Mouse (Mus musculus): ENCODE measurements around the gene Nudt21. TPM values are rescaled to one million over a fixed set of nuclear protein-coding genes. Genes with fewer than 3 reads are reported as not detected.

Gene Nudt21
- polyA plus RNA-seq, 1 experiment from 2014 or later, result 100 TPM

GRCm38 (mm10) chr8:93983827-93984226, 53.0 kb downstream of the Nudt21 start:
- H3K4me1 ChIP-seq, result no peaks in the 10 kb centered on the region
- no peak overlapping the region for H3K4me3 ChIP-seq
- H3K27ac ChIP-seq, result no peak overlapping the region
- no peaks in the 10 kb centered on the region for H3K9me3 ChIP-seq (replicated peaks)
- H3K9ac ChIP-seq, result no peak overlapping the region
- no peak for ATAC-seq
- H3K36me3 ChIP-seq, result peaks cover 95% of the 10 kb centered on the region
- H3K4me2 ChIP-seq, result no peak overlapping the region
- 78% methylated on average over 3 of the region's 3 CpGs for WGBS (ENCODE audit: insufficient replicate concordance)
- no peaks in the 10 kb centered on the region for H3K27me3 ChIP-seq (replicated peaks)

- no peak overlapping the region for H3K4me2 ChIP-seq
- no peak overlapping the region for H3K27ac ChIP-seq
- H3K9ac ChIP-seq, result no peak overlapping the region
- no peaks in the 10 kb centered on the region for H3K9me3 ChIP-seq (replicated peaks)
- 89% methylated on average over 5 of the region's 5 CpGs for WGBS (ENCODE audit: insufficient replicate concordance)
- no peak overlapping the region for H3K4me3 ChIP-seq
- peaks cover 98% of the 10 kb centered on the region for H3K36me3 ChIP-seq
- H3K27me3 ChIP-seq (replicated peaks), result no peaks in the 10 kb centered on the region
- no peaks in the 10 kb centered on the region for H3K4me1 ChIP-seq
- no peak for ATAC-seq
These were observed 55.1 kb downstream of the Nudt21 start for GRCm38 (mm10) chr8:93981679-93982215.

GRCm38 (mm10) chr8:93980141-93980540, 56.7 kb downstream of the Nudt21 start:
- Histone ChIP-seq H3K27me3 (replicated peaks) (no peaks in the 10 kb centered on the region), H3K36me3 (peaks cover 100% of the 10 kb centered on the region), H3K4me1 (no peaks in the 10 kb centered on the region), H3K9ac (no peak overlapping the region), H3K9me3 (replicated peaks) (no peaks in the 10 kb centered on the region), H3K4me3 (no peak overlapping the region), H3K4me2 (no peak overlapping the region), H3K27ac (no peak overlapping the region)
- no peak for ATAC-seq
- 79% methylated on average over 4 of the region's 4 CpGs for WGBS (ENCODE audit: insufficient replicate concordance)

GRCm38 (mm10) chr8:93976446-93977211, 60.2 kb downstream of the Nudt21 start:
- WGBS (ENCODE audit: insufficient replicate concordance), result 87% methylated on average over 6 of the region's 6 CpGs
- no peaks in the 10 kb centered on the region for H3K4me1 ChIP-seq
- H3K9me3 ChIP-seq (replicated peaks), result no peaks in the 10 kb centered on the region
- H3K27me3 ChIP-seq (replicated peaks), result no peaks in the 10 kb centered on the region
- peaks cover 98% of the 10 kb centered on the region for H3K36me3 ChIP-seq
- no peak overlapping the region for H3K4me3 ChIP-seq
- ATAC-seq, result no peak
- no peak overlapping the region for H3K9ac ChIP-seq
- no peak overlapping the region for H3K27ac ChIP-seq
- no peak overlapping the region for H3K4me2 ChIP-seq

- H3K36me3 ChIP-seq, result peaks cover 98% of the 10 kb centered on the region
- no peak overlapping the region for H3K9ac ChIP-seq
- H3K4me1 ChIP-seq, result no peaks in the 10 kb centered on the region
- no peak overlapping the region for H3K4me2 ChIP-seq
- no peaks in the 10 kb centered on the region for H3K27me3 ChIP-seq (replicated peaks)
- no peaks in the 10 kb centered on the region for H3K9me3 ChIP-seq (replicated peaks)
- H3K4me3 ChIP-seq, result no peak overlapping the region
- WGBS (ENCODE audit: insufficient replicate concordance), result 86% methylated on average over 2 of the region's 2 CpGs
- ATAC-seq, result no peak; the same call in 1 of the 2 replicates
- peak overlapping the region; percentile 47; the same call in 1 of the 2 replicates for H3K27ac ChIP-seq
These were observed 61.5 kb downstream of the Nudt21 start for GRCm38 (mm10) chr8:93975358-93975757.

- Histone ChIP-seq H3K27me3 (replicated peaks) (no peaks in the 10 kb centered on the region), H3K36me3 (peaks cover 98% of the 10 kb centered on the region), H3K9me3 (replicated peaks) (no peaks in the 10 kb centered on the region), H3K4me1 (no peaks in the 10 kb centered on the region), H3K4me2 (no peak overlapping the region), H3K9ac (no peak overlapping the region), H3K27ac (peak overlapping the region; percentile 71), H3K4me3 (no peak overlapping the region)
- peak; percentile 51 for ATAC-seq
- WGBS (ENCODE audit: insufficient replicate concordance), result 84% methylated on average over 11 of the region's 11 CpGs
These were observed 62.1 kb downstream of the Nudt21 start for GRCm38 (mm10) chr8:93974602-93975186.

- Histone ChIP-seq H3K4me1 (no peaks in the 10 kb centered on the region), H3K9me3 (replicated peaks) (no peaks in the 10 kb centered on the region), H3K36me3 (peaks cover 91% of the 10 kb centered on the region), H3K27me3 (replicated peaks) (no peaks in the 10 kb centered on the region), H3K9ac (no peak overlapping the region), H3K27ac (0 out of 2 replicates have a peak overlapping the region, but pooled peaks have one; percentile 71), H3K4me3 (no peak overlapping the region), H3K4me2 (no peak overlapping the region)
- ATAC-seq, result no peak
- WGBS (ENCODE audit: insufficient replicate concordance), result 88% methylated on average over 13 of the region's 13 CpGs
These were observed 62.9 kb downstream of the Nudt21 start for GRCm38 (mm10) chr8:93973831-93974375.

- Histone ChIP-seq H3K9ac (no peak overlapping the region), H3K4me1 (peaks cover 6% of the 10 kb centered on the region; the same call in 1 of the 2 replicates), H3K4me2 (no peak overlapping the region), H3K4me3 (no peak overlapping the region), H3K36me3 (peaks cover 83% of the 10 kb centered on the region), H3K27ac (no peak overlapping the region), H3K27me3 (replicated peaks) (no peaks in the 10 kb centered on the region), H3K9me3 (replicated peaks) (no peaks in the 10 kb centered on the region)
- no peak for ATAC-seq
- WGBS (ENCODE audit: insufficient replicate concordance), result 85% methylated on average over 14 of the region's 14 CpGs
These were observed 63.7 kb downstream of the Nudt21 start for GRCm38 (mm10) chr8:93972971-93973734.

GRCm38 (mm10) chr8:93972211-93972610, 64.6 kb downstream of the Nudt21 start:
- peaks cover 6% of the 10 kb centered on the region; the same call in 1 of the 2 replicates for H3K4me1 ChIP-seq
- no peak overlapping the region for H3K27ac ChIP-seq
- no peak overlapping the region for H3K9ac ChIP-seq
- H3K36me3 ChIP-seq, result peaks cover 74% of the 10 kb centered on the region
- H3K4me3 ChIP-seq, result no peak overlapping the region
- H3K27me3 ChIP-seq (replicated peaks), result no peaks in the 10 kb centered on the region
- no peak overlapping the region for H3K4me2 ChIP-seq
- ATAC-seq, result no peak
- no peaks in the 10 kb centered on the region for H3K9me3 ChIP-seq (replicated peaks)
- WGBS (ENCODE audit: insufficient replicate concordance), result 95% methylated on average over 5 of the region's 5 CpGs

GRCm38 (mm10) chr8:93971451-93971850, 65.4 kb downstream of the Nudt21 start:
- Histone ChIP-seq H3K4me2 (no peak overlapping the region), H3K9ac (no peak overlapping the region), H3K4me3 (no peak overlapping the region), H3K27ac (no peak overlapping the region), H3K27me3 (replicated peaks) (no peaks in the 10 kb centered on the region), H3K4me1 (peaks cover 6% of the 10 kb centered on the region; the same call in 1 of the 2 replicates), H3K36me3 (peaks cover 66% of the 10 kb centered on the region), H3K9me3 (replicated peaks) (no peaks in the 10 kb centered on the region)
- no peak for ATAC-seq
- 80% methylated on average over 10 of the region's 10 CpGs for WGBS (ENCODE audit: insufficient replicate concordance)

GRCm38 (mm10) chr8:93969626-93970340, 67.0 kb downstream of the Nudt21 start:
- no peaks in the 10 kb centered on the region for H3K27me3 ChIP-seq (replicated peaks)
- H3K9me3 ChIP-seq (replicated peaks), result no peaks in the 10 kb centered on the region
- no peak overlapping the region for H3K9ac ChIP-seq
- 79% methylated on average over 7 of the region's 7 CpGs for WGBS (ENCODE audit: insufficient replicate concordance)
- peaks cover 50% of the 10 kb centered on the region for H3K36me3 ChIP-seq
- no peak overlapping the region for H3K27ac ChIP-seq
- H3K4me3 ChIP-seq, result no peak overlapping the region
- H3K4me2 ChIP-seq, result no peak overlapping the region
- peaks cover 6% of the 10 kb centered on the region; the same call in 1 of the 2 replicates for H3K4me1 ChIP-seq
- no peak for ATAC-seq
